Mouse (Mus musculus): ENCODE measurements around the gene Tex2. TPM values are rescaled to one million over a fixed set of nuclear protein-coding genes. Genes with fewer than 3 reads are reported as not detected.
"Not testable (repeated sequence)": the region's sequence is repeated elsewhere in the genome, so short reads cannot be mapped to it uniquely, and the experiment has no call there.

The Tex2 gene
- polyA plus RNA-seq, 1 experiment from 2014 or later, result 12.0 TPM

GRCm38 (mm10) chr11:106502631-106503424 lies 110.4 kb downstream of the Tex2 start:
- Histone ChIP-seq H3K9ac (no peak overlapping the region), H3K27ac (0 out of 2 replicates have a peak overlapping the region, but pooled peaks have one; percentile 27), H3K36me3 (0 out of 2 replicates have a peak, but pooled peaks cover 9% of the 10 kb centered on the region), H3K4me3 (no peak overlapping the region), H3K4me2 (no peak overlapping the region), H3K4me1 (replicated peaks) (peaks cover 11% of the 10 kb centered on the region), H3K9me3 (replicated peaks) (no peaks in the 10 kb centered on the region), H3K27me3 (no peaks in the 10 kb centered on the region)
- 65% methylated on average over 13 of the region's 13 CpGs for WGBS
- ATAC-seq (replicated peaks; ENCODE audit: insufficient number of reproducible peaks, insufficient read depth, low FRiP score, low read depth), result no peak

GRCm38 (mm10) chr11:106502159-106502505 lies 111.1 kb downstream of the Tex2 start:
- Histone ChIP-seq H3K4me2 (peak overlapping the region; percentile 66; the same call in 1 of the 2 replicates), H3K9me3 (replicated peaks) (no peaks in the 10 kb centered on the region), H3K9ac (peak overlapping the region; percentile 87; the same call in 1 of the 2 replicates), H3K27ac (peak overlapping the region; percentile 95), H3K27me3 (no peaks in the 10 kb centered on the region), H3K4me3 (no peak overlapping the region; the same call in 1 of the 2 replicates), H3K36me3 (0 out of 2 replicates have a peak, but pooled peaks cover 9% of the 10 kb centered on the region), H3K4me1 (replicated peaks) (peaks cover 11% of the 10 kb centered on the region)
- no peak for ATAC-seq (replicated peaks; ENCODE audit: insufficient number of reproducible peaks, insufficient read depth, low FRiP score, low read depth)

- peak; percentile 74 for ATAC-seq (replicated peaks; ENCODE audit: insufficient number of reproducible peaks, insufficient read depth, low FRiP score, low read depth)
- 0 out of 2 replicates have a peak, but pooled peaks cover 7% of the 10 kb centered on the region for H3K36me3 ChIP-seq
- peak overlapping the region; percentile 66 for H3K4me2 ChIP-seq
- WGBS, result 4% methylated on average over 22 of the region's 22 CpGs
- peak overlapping the region; percentile 95 for H3K27ac ChIP-seq
- peak overlapping the region; percentile 87 for H3K9ac ChIP-seq
- H3K9me3 ChIP-seq (replicated peaks), result no peaks in the 10 kb centered on the region
- no peaks in the 10 kb centered on the region for H3K27me3 ChIP-seq
- peaks cover 11% of the 10 kb centered on the region for H3K4me1 ChIP-seq (replicated peaks)
- H3K4me3 ChIP-seq, result peak overlapping the region; percentile 76
Observed at GRCm38 (mm10) chr11:106501308-106502158, 111.7 kb downstream of the Tex2 start.

- Histone ChIP-seq H3K36me3 (no peaks in the 10 kb centered on the region), H3K27me3 (no peaks in the 10 kb centered on the region), H3K9ac (peak overlapping the region; percentile 87), H3K4me1 (replicated peaks) (peaks cover 11% of the 10 kb centered on the region), H3K9me3 (replicated peaks) (no peaks in the 10 kb centered on the region), H3K4me3 (peak overlapping the region; percentile 76), H3K4me2 (peak overlapping the region; percentile 66), H3K27ac (peak overlapping the region; percentile 95)
- ATAC-seq (replicated peaks; ENCODE audit: insufficient number of reproducible peaks, insufficient read depth, low FRiP score, low read depth), result peak; percentile 98
- WGBS, result under 1% methylated on average over 49 of the region's 55 CpGs
Observed at GRCm38 (mm10) chr11:106500393-106501307, 112.6 kb downstream of the Tex2 start.

- 36% methylated on average over 4 of the region's 4 CpGs for WGBS
- Histone ChIP-seq H3K4me2 (no peak overlapping the region), H3K36me3 (no peaks in the 10 kb centered on the region), H3K4me1 (replicated peaks) (peaks cover 11% of the 10 kb centered on the region), H3K27ac (no peak overlapping the region), H3K27me3 (no peaks in the 10 kb centered on the region), H3K9me3 (replicated peaks) (no peaks in the 10 kb centered on the region), H3K4me3 (no peak overlapping the region), H3K9ac (no peak overlapping the region)
- no peak for ATAC-seq (replicated peaks; ENCODE audit: insufficient number of reproducible peaks, insufficient read depth, low FRiP score, low read depth)
Observed at GRCm38 (mm10) chr11:106498739-106499379, 114.4 kb downstream of the Tex2 start.

GRCm38 (mm10) chr11:106497926-106498325 lies 115.3 kb downstream of the Tex2 start:
- no peaks in the 10 kb centered on the region for H3K36me3 ChIP-seq
- 79% methylated on average over 2 of the region's 2 CpGs for WGBS
- no peak overlapping the region for H3K4me2 ChIP-seq
- no peaks in the 10 kb centered on the region for H3K9me3 ChIP-seq (replicated peaks)
- no peak overlapping the region for H3K9ac ChIP-seq
- no peak for ATAC-seq (replicated peaks; ENCODE audit: insufficient number of reproducible peaks, insufficient read depth, low FRiP score, low read depth)
- H3K27ac ChIP-seq, result no peak overlapping the region
- H3K27me3 ChIP-seq, result no peaks in the 10 kb centered on the region
- no peak overlapping the region for H3K4me3 ChIP-seq
- peaks cover 11% of the 10 kb centered on the region for H3K4me1 ChIP-seq (replicated peaks)

GRCm38 (mm10) chr11:106497009-106497408 lies 116.2 kb downstream of the Tex2 start:
- ATAC-seq (replicated peaks; ENCODE audit: insufficient number of reproducible peaks, insufficient read depth, low FRiP score, low read depth); H3K9ac ChIP-seq; H3K9me3 ChIP-seq (replicated peaks); H3K27ac ChIP-seq; H3K4me1 ChIP-seq (replicated peaks); H3K4me2 ChIP-seq; H3K36me3 ChIP-seq; H3K27me3 ChIP-seq; H3K4me3 ChIP-seq: not testable (repeated sequence)
- 98% methylated on average over 2 of the region's 2 CpGs for WGBS

GRCm38 (mm10) chr11:106492984-106493669 lies 120.1 kb downstream of the Tex2 start:
- Histone ChIP-seq H3K4me2 (no peak overlapping the region), H3K36me3 (no peaks in the 10 kb centered on the region), H3K4me3 (no peak overlapping the region), H3K9me3 (replicated peaks) (no peaks in the 10 kb centered on the region), H3K9ac (no peak overlapping the region), H3K27me3 (no peaks in the 10 kb centered on the region), H3K4me1 (replicated peaks) (peaks cover 1% of the 10 kb centered on the region), H3K27ac (no peak overlapping the region)
- WGBS, result 69% methylated on average over 7 of the region's 7 CpGs
- no peak for ATAC-seq (replicated peaks; ENCODE audit: insufficient number of reproducible peaks, insufficient read depth, low FRiP score, low read depth)

GRCm38 (mm10) chr11:106491393-106491792 lies 121.8 kb downstream of the Tex2 start:
- WGBS, result 0% methylated on average over 3 of the region's 3 CpGs
- peaks cover 8% of the 10 kb centered on the region for H3K4me1 ChIP-seq (replicated peaks)
- H3K27me3 ChIP-seq, result no peaks in the 10 kb centered on the region
- H3K36me3 ChIP-seq, result no peaks in the 10 kb centered on the region
- H3K4me3 ChIP-seq, result no peak overlapping the region
- H3K9ac ChIP-seq, result no peak overlapping the region
- no peak overlapping the region for H3K27ac ChIP-seq
- H3K9me3 ChIP-seq (replicated peaks), result no peaks in the 10 kb centered on the region
- no peak for ATAC-seq (replicated peaks; ENCODE audit: insufficient number of reproducible peaks, insufficient read depth, low FRiP score, low read depth)
- H3K4me2 ChIP-seq, result no peak overlapping the region

- H3K27me3 ChIP-seq; H3K36me3 ChIP-seq; H3K27ac ChIP-seq; H3K4me2 ChIP-seq; H3K9me3 ChIP-seq (replicated peaks); ATAC-seq (replicated peaks; ENCODE audit: insufficient number of reproducible peaks, insufficient read depth, low FRiP score, low read depth); H3K4me3 ChIP-seq; H3K9ac ChIP-seq: not testable (repeated sequence)
- 86% methylated on average over 6 of the region's 6 CpGs for WGBS
- peaks cover 12% of the 10 kb centered on the region for H3K4me1 ChIP-seq (replicated peaks)
Observed at GRCm38 (mm10) chr11:106490600-106490999, 122.6 kb downstream of the Tex2 start.

Measured in heart, embryonic 15.5 days (tissue).